Mouse (Mus musculus): Measurements from ENCODE around the gene Klhdc7b.
"Not testable (repeated sequence)": the region's sequence is repeated elsewhere in the genome, so short reads cannot be mapped to it uniquely, and the experiment has no call there.

Klhdc7b gene

GRCm38 (mm10) chr15:89429352-89430221 lies 44.9 kb downstream of the Klhdc7b start, which contains the start of the genes C730034F03Rik, Gm44502 and Chkb:
Gene C730034F03Rik, plus strand, starts transcription at chr15:89429589.
Gene Gm44502, minus strand, starts transcription at chr15:89429696.
Gene Chkb, minus strand, starts transcription at chr15:89429908.
- DNase-seq = peak; percentile 89

DNA sequence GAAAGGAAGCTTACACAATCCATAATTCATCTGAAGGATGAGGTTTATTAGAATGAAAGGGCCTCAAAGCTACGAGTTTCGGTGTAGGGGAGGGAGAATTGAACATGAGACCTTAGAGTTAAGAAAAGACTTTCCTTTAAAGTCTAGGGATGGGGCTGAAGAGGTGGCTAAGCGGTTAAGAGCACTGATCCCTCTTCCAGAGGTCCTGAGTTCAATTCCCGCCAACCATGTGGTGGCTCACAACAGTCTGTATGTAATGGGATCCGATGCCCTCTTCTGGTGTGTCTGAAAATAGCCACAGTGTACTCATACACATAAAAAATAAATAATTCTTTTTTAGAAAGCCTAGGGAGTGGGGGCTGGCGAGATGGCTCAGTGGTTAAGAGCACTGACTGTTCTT lies 45.6 kb downstream of the Klhdc7b start:
- DNase-seq = no peak

- not testable (repeated sequence) for DNase-seq
Observed at GRCm38 (mm10) chr15:89430771-89431170, 46.1 kb downstream of the Klhdc7b start.

DNA sequence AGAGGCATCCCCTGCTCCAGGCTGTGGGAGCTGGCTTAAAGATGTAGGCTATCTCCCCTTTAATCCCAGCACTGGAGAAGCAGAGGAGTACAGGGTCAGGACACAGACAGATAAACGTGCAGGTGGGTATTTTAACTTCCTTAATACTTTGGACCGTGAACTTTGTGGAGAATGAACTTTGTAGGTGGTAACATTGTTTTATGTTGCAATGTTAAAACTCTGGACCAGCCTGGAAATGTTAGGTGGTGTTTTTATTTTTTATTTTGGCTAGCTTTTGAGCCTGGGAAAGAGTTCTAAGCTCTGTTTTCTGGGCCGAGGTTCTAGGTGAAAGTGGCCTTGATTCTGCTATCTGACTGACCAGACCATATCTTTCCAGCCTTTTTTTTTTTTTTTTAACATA lies 46.6 kb downstream of the Klhdc7b start:
- no peak for DNase-seq

DNA sequence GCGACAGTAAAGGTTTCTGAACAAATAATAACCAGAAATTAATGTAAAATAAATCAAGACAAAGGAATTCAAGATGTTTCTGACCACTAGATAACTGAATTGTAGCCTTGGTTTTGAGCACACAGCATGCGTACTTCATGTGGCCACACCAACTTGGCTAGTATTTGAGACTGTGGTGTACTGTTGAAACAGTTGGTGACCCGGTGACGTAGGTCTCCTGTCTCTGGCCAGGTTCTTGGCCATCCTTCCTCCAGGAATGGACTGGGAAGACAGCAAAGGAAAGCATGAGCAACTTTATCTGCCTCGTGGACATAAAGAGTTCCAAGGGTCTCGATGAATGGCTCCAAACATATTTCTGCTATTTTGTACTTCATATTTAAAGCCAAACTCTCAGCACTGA lies 47.1 kb downstream of the Klhdc7b start:
- no peak for DNase-seq

- no peak for DNase-seq
Observed at GRCm38 (mm10) chr15:89432946-89433345, 48.2 kb downstream of the Klhdc7b start.

DNA sequence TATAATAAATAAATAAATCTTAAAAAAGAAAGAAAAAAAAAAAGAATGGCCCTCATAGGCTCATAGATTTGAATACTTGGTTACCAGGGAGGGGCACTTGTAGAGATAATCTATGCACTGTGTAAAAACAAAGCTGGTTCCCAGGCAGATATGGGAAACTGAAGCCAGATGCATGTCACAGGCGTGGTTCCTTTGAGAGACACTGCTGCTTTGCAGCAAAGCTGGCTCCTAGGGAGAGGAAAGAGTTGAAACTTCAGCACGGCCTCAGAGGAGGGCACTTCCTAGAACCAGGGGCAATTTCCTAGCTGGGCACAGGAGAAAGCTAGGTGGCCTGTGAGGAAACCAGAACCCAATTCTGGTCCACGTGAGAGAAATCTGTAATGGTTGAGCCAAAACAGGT lies 49.4 kb downstream of the Klhdc7b start:
- DNase-seq = no peak

GRCm38 (mm10) chr15:89435878-89436277 lies 51.2 kb downstream of the Klhdc7b start:
- DNase-seq = no peak

Measured in lung, postnatal 14 days (tissue).